Mouse (Mus musculus) liver, adult (tissue): ENCODE data around the gene Ank3.

Experiments used
- GATA4 ChIP-seq: IDR thresholded peaks from 2 replicates; pipeline ENCODE4 v1.6.1; 2014; ENCODE audit warnings: mild to moderate bottlenecking, low read length; ENCODE audit not compliant: insufficient replicate concordance

Ank3 gene

DNA sequence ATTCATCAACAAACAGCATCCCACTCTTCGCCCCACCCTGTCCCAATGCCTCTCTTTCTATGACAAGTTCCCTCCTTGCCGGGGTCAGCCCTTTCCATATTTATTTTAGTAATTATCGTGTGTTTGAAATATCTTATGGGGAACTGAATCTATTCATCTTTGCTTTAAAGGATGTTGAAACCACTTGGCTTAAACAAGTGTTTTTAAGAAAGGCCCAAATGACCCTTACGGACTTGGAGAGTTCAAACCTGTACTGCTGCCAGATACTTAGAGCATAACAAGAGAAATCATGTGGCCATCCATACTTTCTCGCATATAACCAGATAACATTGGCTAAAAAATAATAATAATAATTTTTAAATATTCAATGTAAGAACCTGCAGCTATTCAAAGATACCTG lies 48.7 kb downstream of the Ank3 start:
- TF ChIP-seq GATA4 = no peak

DNA sequence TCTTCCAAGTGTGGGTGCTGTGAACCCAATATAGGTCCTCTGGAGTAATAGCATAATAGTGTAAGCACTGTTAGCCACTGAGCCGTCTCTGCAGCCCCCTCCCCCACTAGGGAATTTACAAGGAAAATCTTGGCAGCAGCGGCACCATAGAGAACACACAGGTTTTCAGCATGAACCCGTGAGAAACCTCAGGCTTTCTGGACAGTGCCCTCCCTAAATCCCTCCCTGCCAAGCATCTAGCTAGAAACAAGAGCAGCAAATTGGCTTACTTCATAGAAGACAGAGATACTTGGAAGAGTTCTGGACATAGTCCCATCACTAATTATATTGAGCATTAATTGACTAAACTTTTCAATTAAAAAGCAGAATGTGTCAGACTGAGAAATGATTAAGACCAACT lies 49.6 kb downstream of the Ank3 start:
- TF ChIP-seq GATA4 = no peak

DNA sequence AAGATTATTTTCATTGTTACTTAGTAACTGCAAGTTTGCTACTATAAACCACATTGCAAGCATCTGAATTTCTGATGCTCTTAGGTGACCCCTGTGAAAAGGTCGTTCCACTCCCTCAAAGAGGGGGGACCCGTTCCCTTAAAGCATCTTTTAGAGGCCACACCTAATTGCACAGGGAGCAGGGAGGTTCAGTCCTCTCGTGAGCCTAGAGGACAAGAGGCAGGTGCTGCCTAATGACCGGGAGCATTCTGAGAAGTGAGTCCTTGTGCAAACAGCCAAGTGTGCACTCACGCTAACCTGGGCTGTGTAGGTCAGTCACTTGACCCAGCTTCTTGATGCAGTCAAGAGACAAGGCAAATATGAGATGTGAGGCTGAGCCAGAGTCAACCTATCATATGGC lies 52.4 kb downstream of the Ank3 start:
- TF ChIP-seq GATA4 = no peak

DNA sequence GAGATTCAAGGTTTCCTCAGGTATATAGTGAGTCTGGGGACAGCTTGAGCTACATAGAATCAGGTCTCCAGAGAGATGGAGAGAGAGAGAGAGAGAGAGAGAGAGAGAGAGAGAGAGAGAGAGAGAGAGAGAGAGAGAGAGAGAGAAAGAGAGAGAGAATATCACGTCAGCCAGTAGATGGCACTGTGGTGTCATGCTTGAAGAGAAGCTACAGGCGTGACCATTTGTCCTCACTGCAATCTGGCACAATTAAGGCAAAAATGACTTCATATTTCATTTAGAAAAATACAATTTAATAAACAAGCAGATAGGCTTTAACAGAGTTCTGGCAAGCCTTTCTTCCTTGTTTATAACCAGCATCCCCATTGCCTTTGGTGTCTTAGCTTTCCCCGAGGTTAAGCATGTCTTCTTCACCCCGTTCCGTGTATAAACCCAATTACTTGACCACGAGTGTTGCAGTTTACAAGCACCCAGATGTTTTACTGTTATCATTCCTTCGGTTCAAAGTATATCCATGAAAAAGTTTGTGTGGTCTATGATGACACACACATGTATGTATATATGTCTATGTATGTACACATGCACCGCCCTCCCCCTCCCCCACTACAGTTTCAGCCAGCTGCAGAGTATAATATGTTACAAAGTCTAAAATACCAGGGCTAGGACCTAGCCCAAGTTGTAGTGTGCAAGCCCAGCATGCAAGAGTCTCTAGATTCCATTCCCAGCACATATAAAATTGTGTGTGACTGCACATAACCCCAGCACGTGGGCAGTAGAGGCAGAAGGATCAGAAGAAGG lies 53.8 kb downstream of the Ank3 start:
- TF ChIP-seq GATA4 = no peak

DNA sequence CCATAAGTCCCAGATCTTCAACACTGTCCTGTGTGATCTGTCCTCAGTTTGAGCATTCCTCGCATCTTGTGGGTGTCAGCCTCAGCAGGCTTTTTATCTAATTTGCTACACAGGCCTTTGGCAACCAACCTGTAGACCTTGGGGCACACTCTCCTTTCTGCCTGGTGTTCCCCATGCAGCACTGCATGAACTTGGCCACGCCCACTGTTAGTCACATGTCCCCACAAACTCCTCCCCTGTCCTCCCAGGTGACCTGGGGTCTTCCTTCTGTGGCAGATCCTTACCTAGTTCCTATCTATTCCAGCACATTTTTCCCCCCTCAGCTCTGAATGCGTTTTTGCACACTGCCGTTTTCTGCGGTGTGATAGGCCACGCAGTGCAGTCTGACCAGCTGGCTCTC lies 55.0 kb downstream of the Ank3 start:
- no peak for TF ChIP-seq GATA4

DNA sequence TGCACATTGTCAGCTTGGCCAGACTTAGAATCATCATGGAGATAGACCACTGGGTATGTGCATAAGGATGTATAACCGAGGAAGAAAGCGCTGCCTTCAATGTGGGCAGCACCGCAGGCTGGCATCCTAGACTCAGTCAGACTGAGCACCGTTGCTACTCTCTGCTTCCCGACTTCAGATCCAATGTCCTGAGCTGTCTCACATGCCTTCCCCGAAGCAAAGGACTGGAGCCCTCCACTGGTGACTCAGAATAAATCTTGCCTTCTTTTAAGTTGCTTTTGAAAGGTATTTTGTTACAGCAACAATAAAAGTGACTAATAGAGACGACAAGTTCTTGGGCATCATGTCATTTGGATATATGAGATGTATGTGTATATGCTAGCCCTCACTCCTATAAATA lies 55.9 kb downstream of the Ank3 start:
- no peak for TF ChIP-seq GATA4

DNA sequence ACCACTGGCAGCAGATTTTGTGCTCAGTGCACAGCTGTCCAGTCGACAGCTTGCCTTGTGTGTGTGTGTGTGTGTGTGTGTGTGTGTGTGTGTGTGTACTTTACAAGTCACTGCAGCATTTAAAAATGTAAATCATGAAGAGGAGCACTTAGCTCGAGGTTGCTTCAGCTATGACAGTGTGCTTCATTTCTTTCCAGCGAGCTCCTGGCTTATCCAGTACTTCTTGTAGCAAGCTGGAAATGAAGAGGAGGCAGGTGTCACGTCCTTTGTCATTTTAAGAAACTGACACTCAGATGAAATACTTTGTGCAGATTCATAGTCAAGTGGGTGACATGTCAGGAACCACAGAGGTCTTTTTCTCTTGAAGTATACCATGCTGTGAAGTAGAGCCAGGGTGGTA lies 66.3 kb downstream of the Ank3 start:
- TF ChIP-seq GATA4 = no peak

DNA sequence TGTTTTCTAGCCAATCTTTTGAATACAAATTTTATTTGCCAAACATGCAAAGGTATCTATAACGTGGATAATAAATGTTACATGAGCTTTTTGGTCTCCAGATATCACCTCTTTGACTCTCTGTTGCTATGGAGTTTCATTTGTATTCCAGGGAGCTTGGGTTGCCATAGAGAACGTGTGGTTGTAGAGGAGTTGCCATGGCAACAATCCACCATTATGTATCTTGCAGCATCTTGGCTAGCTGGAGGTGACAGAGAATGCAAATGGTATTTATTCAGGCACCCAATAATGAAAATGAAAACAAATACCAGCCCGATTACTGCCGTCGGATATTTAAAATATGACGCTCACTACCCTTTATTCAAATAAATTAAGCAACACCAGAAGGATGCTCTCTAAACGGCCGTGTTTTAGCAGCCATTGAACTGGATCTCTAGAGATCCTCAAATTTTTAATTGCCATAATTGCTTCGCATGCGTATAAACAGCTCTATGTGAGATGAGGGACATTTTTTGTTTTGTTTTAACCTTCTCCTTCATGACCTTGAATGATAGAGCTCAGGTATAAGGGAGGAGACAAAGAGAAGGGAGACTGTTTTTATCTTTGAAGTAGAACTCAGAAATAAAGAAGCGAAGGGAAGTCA lies 67.1 kb downstream of the Ank3 start:
- TF ChIP-seq GATA4 = no peak

DNA sequence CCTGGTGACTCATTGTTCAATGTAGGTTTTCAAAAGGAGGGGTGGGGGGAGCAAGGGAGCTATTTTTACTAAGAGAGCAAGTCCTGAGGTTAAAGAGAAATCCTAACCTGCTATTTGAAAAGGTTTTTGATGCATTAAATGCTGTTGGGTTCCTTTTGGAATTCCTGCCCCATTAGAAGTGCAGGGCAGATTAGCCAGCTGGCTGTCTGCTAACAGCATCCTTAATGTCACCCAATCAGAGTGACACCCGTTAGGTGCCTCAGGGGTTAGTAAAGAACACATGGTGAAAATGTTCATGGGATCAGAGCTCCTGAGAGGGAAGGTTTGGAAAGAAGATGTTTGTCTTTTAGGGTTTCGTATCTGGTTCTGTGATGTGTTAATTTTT lies 67.6 kb downstream of the Ank3 start:
- no peak for TF ChIP-seq GATA4

DNA sequence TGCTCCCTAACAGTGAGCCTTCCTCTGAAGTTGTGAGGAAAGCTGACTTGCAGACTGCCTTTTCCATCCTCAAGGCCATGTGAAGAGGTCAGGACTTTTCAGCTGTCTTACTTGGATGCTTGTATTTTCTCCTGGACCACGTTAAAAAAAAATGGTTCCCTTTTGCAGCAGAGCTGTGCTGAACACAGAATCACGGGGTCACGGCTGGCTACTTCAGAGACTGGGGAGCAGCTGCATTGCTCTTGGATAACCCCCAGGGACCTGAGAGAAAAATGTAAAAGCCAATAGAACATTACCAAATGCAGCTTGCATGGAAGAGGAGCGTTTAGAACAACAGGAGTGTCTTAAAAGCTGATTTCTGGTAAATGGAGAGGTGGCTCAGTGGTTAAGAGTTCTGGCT lies 68.0 kb downstream of the Ank3 start:
- no peak for TF ChIP-seq GATA4

DNA sequence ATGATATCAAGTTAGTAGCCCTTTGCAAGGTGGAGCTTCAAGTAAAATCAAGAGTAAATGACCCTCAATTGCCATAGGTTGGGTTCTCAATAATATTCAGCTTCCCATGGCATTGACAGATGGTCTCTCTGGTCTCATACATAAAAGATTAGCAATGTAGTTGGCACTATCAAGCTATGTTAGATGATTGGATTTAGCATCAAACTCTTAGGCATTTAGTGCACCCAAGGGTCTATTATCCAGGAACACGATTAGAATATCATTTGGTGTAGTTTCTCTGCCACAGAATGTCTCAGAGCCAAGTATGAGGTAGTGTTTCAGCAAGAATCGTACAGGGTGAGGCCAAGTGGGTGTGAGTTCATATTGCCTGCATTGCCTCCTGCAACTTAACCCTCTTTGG lies 68.6 kb downstream of the Ank3 start:
- TF ChIP-seq GATA4 = no peak

DNA sequence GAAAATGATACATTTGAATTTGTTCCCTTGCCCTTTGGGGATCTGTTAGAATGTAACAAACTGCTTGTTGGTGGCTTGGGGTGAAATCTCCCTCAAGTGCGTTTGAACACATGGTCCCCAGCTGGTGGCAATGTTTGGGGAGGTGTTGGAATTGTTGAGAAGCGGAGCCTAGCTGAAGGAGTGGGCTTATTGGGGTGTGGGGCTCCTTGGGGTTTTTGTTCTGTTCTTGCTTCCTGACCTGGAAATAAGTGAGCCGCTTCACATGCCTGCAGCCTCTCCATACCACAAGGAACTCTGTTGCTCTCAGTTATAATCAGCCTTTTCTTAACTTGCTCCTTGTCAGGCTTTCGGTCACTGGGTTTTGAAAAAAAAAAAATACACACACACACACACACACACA lies 73.3 kb downstream of the Ank3 start:
- TF ChIP-seq GATA4 = no peak

DNA sequence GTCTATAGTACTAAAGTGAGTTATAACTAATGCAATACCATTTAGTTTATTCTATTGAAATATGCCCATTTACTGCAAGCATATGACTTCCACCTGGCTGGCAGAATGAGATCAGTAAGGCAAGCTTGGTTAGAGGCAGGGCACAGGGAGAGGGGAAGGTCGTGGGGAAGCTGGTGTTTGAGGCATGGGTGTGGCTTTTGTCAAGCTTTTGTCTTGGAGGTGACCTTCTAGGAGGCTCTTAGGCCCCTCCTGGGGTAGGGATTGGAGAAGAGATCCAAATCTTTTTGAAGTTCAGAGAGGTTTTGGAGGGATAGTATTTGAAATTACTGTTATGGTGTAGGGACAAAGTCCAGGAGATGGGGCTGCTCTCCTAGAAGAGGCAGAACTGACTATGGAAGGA lies 78.3 kb downstream of the Ank3 start:
- no peak for TF ChIP-seq GATA4

DNA sequence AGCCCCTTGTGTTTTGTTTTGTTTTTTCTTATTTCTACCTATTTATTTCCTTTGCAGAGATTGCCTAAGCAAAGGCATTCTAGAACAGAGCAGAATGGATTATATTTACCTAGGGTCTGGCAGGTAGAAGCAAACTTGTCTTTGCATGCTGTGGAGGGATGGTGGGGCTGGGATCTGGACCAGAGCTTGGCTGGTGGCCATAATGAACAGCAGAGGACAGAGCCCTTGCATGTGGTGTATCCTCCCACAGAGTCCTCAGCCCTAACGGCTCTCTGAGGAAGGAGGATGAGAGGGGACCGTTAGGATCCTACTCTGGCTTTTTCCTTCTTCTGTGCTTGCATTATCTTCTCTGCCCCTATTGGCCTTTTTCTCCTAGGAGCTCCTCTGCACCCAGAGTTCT lies 79.1 kb downstream of the Ank3 start:
- no peak for TF ChIP-seq GATA4

DNA sequence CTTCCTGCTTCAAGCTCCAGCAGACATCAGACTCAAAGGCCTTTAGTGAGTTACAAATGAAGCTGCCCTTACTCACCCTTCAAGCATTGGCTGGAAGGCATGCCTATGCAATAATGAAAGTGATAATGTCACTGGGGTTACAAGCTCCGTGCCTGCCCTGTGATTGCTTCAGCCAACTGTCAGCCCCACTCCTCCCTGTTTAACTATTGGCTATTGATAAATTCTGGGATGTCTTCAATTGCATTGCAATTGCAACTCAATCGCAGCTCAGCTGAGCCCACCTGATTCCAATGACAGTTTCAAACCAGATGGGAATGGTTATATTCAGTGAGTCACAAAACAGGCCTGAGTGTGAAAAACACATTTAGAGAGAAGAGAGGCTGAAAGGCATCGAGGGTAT lies 80.3 kb downstream of the Ank3 start:
- TF ChIP-seq GATA4 = no peak

DNA sequence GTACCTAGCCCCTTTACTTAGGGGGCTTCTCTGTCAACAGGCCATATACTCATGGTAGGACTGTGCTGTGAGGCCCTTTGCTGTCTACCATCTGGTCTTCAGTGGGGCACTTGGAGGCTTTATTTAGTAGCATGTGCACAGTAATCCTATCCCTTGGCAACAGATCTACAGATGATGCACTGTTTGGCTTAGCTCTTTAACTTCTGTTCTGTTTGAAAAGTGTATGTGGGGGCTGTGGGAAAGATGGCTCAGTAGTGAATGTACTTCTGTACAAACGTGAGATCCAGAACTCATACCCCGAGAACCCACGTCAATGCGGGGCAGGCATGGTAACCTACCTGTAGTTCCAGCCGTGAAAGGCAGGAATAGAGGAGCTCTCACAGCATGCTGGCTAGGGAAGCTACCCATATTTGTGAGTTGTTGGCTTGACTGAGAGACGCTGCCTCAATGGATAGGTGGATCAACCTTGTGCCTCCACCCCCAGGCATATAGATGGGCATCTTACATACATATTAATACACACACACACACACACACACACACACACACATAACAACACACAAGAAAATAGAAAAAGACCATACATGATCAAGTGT lies 86.7 kb downstream of the Ank3 start:
- no peak for TF ChIP-seq GATA4
